8 mouse cellular contexts compared by ENCODE assay signal in the genomic region with DNA sequence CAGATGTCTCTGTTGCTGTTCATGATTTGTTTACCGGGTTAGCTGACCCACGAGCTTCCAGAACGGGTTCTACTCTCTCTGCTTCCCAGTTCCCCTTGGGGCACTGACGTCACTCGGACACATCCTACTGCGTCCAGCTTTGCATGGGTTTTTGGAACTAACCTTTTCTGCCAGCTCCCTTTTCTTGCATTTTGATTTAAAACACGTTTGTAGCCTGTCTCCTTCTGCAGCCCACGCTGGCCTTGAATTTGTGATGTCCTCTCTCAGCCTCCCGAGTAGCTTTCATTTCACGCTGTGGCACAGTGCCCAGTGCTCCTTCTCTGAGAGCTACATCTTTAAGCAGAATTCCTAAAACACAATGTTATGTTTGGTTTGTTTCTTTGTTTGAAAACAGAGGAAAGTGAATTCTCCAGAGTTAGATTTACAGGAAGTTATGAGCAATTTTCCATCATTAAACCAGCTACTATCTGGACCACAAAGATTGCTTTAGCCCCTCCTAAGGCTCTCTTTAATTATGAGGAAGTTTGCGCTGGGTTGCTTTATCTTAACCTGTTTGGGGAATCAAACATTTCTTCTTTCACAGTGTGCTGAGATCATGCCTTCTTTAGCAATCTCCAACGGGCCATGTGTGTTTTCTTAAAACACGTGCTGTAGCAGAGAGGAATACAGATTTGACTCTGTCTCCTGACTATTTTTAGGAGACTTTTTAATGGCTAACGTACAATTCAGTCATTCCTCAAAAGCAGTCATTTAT. TPM values are rescaled to one million over a fixed set of nuclear protein-coding genes. Genes with fewer than 3 reads are reported as not detected.
DNase-seq lines count a peak whose midpoint lies in the region; ATAC-seq lines count a peak whose summit lies in the region.

No protein-coding gene starts in this region.

- H3K27ac ChIP-seq in forebrain, embryonic 16.5 days (ENCODE audit: low read length), result no peak overlapping the region
- no peak overlapping the region for H3K27ac ChIP-seq in forebrain, embryonic 11.5 days (ENCODE audit: low read depth, low read length)
- no peak overlapping the region for H3K27ac ChIP-seq in midbrain, embryonic 16.5 days (ENCODE audit: low read length)
- H3K27ac ChIP-seq in hindbrain, embryonic 13.5 days, result no peak overlapping the region

- no peaks in the 10 kb centered on the region for H3K4me1 ChIP-seq in forebrain, embryonic 16.5 days (replicated peaks; ENCODE audit: control insufficient read depth, insufficient read depth, low read length)
- no peaks in the 10 kb centered on the region for H3K4me1 ChIP-seq in forebrain, embryonic 11.5 days (replicated peaks; ENCODE audit: control insufficient read depth, insufficient read depth, low read length)
- H3K4me1 ChIP-seq in midbrain, embryonic 16.5 days (ENCODE audit: control insufficient read depth, insufficient read depth, low read length), result no peaks in the 10 kb centered on the region
- no peaks in the 10 kb centered on the region for H3K4me1 ChIP-seq in hindbrain, embryonic 13.5 days (replicated peaks)

- no peaks in the 10 kb centered on the region for H3K36me3 ChIP-seq in forebrain, embryonic 16.5 days (ENCODE audit: control insufficient read depth, insufficient read depth)
- no peaks in the 10 kb centered on the region for H3K36me3 ChIP-seq in forebrain, embryonic 11.5 days (ENCODE audit: control insufficient read depth, insufficient read depth, low read length)
- H3K36me3 ChIP-seq in midbrain, embryonic 16.5 days (ENCODE audit: control insufficient read depth, insufficient read depth, low read length), result no peaks in the 10 kb centered on the region
- no peaks in the 10 kb centered on the region for H3K36me3 ChIP-seq in hindbrain, embryonic 13.5 days

- no peaks in the 10 kb centered on the region for H3K27me3 ChIP-seq in forebrain, embryonic 16.5 days (replicated peaks; ENCODE audit: control insufficient read depth, insufficient read depth, low read length)
- H3K27me3 ChIP-seq in forebrain, embryonic 11.5 days (ENCODE audit: control insufficient read depth, insufficient read depth, low read length), result no peaks in the 10 kb centered on the region
- H3K27me3 ChIP-seq in midbrain, embryonic 16.5 days (ENCODE audit: control insufficient read depth, insufficient read depth, low read depth, low read length), result no peaks in the 10 kb centered on the region
- H3K27me3 ChIP-seq in hindbrain, embryonic 13.5 days, result 0 out of 2 replicates have a peak, but pooled peaks cover 3% of the 10 kb centered on the region

- DNase-seq in forebrain, embryonic 11.5 days (ENCODE audit: low spot score), result no peak
- DNase-seq in right cerebral cortex, adult 18-20 months, result peak; percentile 36
- DNase-seq in right cerebral cortex, postnatal 25 days, result no peak
- peak; percentile 7 to 15 for DNase-seq in left cerebral cortex, postnatal 36 days (ENCODE audit: low spot score in 2 of 2)
- peak; percentile 13 for DNase-seq in testis, postnatal 14 days (ENCODE audit: low spot score)

- H3K4me2 ChIP-seq in forebrain, embryonic 16.5 days (ENCODE audit: low read length), result peak overlapping the region; percentile 7; the same call in 1 of the 2 replicates
- H3K4me2 ChIP-seq in forebrain, embryonic 11.5 days (ENCODE audit: low read depth, low read length, severe bottlenecking), result no peak overlapping the region
- no peak overlapping the region for H3K4me2 ChIP-seq in midbrain, embryonic 16.5 days (ENCODE audit: low read length)
- no peak overlapping the region for H3K4me2 ChIP-seq in hindbrain, embryonic 13.5 days

- ATAC-seq in forebrain, embryonic 16.5 days, result no peak
- ATAC-seq in forebrain, embryonic 11.5 days (replicated peaks; ENCODE audit: low FRiP score), result no peak
- no peak for ATAC-seq in midbrain, embryonic 16.5 days
- ATAC-seq in hindbrain, embryonic 13.5 days (ENCODE audit: low FRiP score), result no peak

- H3K4me3 ChIP-seq in forebrain, embryonic 16.5 days (replicated peaks; ENCODE audit: low read length), result no peak overlapping the region
- no peak overlapping the region for H3K4me3 ChIP-seq in forebrain, embryonic 11.5 days (ENCODE audit: low read depth, low read length)
- H3K4me3 ChIP-seq in midbrain, embryonic 16.5 days (ENCODE audit: low read depth, low read length), result no peak overlapping the region
- no peak overlapping the region for H3K4me3 ChIP-seq in hindbrain, embryonic 13.5 days

- WGBS in forebrain, embryonic 16.5 days, result 63% methylated on average over 14 of the region's 14 CpGs
- WGBS in forebrain, embryonic 11.5 days, result 84% methylated on average over 14 of the region's 14 CpGs
- WGBS in midbrain, embryonic 16.5 days, result 66% methylated on average over 14 of the region's 14 CpGs
- 82% methylated on average over 14 of the region's 14 CpGs for WGBS in hindbrain, embryonic 13.5 days

- H3K9me3 ChIP-seq in forebrain, embryonic 16.5 days (ENCODE audit: control insufficient read depth, low read length), result no peaks in the 10 kb centered on the region
- no peaks in the 10 kb centered on the region for H3K9me3 ChIP-seq in forebrain, embryonic 11.5 days (ENCODE audit: control insufficient read depth, low read length)
- H3K9me3 ChIP-seq in midbrain, embryonic 16.5 days (replicated peaks; ENCODE audit: control insufficient read depth, low read length, poor library complexity, severe bottlenecking), result no peaks in the 10 kb centered on the region
- no peaks in the 10 kb centered on the region for H3K9me3 ChIP-seq in hindbrain, embryonic 13.5 days

- no peak overlapping the region for H3K9ac ChIP-seq in forebrain, embryonic 16.5 days (replicated peaks; ENCODE audit: low read depth, low read length)
- H3K9ac ChIP-seq in forebrain, embryonic 11.5 days (ENCODE audit: low read length), result no peak overlapping the region
- H3K9ac ChIP-seq in midbrain, embryonic 16.5 days (ENCODE audit: low read depth, low read length), result no peak overlapping the region
- H3K9ac ChIP-seq in hindbrain, embryonic 13.5 days, result no peak overlapping the region

- intact Hi-C loops in left cerebral cortex, postnatal 36 days (cut with DNase I), result no loop called here

RNA-seq across cellular contexts. Expression of a gene that starts 33.8 kb away (rescaled TPM):
- polyA plus RNA-seq in forebrain, embryonic 16.5 days (2015; fragmentation: Nextera tagmentation; extraction: Ambion mirVana), result not detected in 2 replicates
- polyA plus RNA-seq in forebrain, embryonic 11.5 days (2014; fragmentation: Nextera tagmentation; extraction: Ambion mirVana), result not detected in 2 replicates
- not detected for total RNA-seq in left cerebral cortex, postnatal 36 days (2021)
- 0.04 and 0.11 TPM in 2 replicates for polyA plus RNA-seq in midbrain, embryonic 16.5 days (2015; fragmentation: Nextera tagmentation; extraction: Ambion mirVana)
- polyA plus RNA-seq in hindbrain, embryonic 13.5 days (2015; fragmentation: Nextera tagmentation; extraction: Ambion mirVana), result 0.06 and 0.19 TPM in 2 replicates

Comparison
In these comparisons a context has a peak if more than half of its experiments do, and no peak if none do; other contexts are left out.
1. DNase-seq: peak in right cerebral cortex, adult 18-20 months (single experiment), left cerebral cortex, postnatal 36 days (2 of 2) and testis, postnatal 14 days (single experiment); none in forebrain, embryonic 11.5 days (single experiment) and right cerebral cortex, postnatal 25 days (single experiment).